Mouse (Mus musculus): ENCODE results near the gene Zgrf1.

Gene Zgrf1

DNA sequence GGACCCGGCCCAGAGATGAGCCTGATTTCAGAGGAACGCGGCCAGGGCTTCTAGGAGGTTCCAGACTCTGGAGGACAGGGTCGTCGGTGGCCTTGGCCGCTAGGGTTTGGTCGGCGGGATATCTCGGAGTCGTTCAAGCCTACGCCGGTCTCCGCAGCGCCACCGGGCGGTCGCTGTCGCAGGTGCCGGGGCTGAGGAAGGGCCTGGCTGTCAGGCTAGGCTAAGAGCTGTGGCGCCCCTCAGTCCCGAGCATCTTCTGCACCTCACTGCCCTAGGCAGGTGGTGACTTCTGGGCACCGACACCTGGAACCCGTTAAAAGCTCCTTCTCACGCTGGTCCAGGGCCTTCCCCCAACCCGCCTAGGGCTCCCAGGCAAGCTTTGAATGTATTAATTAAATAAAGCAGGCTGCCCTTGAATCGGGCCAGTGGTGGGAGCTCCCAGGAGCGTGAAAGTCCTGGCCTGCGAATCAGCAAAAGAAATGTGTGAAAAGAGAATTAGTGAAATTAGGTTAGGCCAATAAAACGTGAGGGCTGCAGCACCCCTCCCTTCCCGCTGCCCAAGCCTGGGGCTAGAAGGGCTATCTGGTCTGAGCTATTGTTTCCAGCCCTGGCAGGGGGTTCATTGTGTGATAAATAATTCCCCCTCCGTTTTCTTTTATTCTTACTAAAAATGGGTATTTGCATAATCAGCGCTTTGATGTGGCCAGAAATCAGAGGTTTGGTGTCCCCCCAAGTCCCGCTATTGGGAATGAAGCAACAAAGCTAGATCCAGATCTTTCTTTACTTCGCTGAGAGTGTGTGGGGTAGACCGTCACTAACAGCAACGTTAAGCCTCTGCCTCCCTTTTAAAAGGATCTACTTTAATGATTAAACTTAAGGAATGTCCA, 86.8 kb downstream of the Zgrf1 start:
- no peak for DNase-seq (ENCODE audit: low read depth, low spot score)

DNA sequence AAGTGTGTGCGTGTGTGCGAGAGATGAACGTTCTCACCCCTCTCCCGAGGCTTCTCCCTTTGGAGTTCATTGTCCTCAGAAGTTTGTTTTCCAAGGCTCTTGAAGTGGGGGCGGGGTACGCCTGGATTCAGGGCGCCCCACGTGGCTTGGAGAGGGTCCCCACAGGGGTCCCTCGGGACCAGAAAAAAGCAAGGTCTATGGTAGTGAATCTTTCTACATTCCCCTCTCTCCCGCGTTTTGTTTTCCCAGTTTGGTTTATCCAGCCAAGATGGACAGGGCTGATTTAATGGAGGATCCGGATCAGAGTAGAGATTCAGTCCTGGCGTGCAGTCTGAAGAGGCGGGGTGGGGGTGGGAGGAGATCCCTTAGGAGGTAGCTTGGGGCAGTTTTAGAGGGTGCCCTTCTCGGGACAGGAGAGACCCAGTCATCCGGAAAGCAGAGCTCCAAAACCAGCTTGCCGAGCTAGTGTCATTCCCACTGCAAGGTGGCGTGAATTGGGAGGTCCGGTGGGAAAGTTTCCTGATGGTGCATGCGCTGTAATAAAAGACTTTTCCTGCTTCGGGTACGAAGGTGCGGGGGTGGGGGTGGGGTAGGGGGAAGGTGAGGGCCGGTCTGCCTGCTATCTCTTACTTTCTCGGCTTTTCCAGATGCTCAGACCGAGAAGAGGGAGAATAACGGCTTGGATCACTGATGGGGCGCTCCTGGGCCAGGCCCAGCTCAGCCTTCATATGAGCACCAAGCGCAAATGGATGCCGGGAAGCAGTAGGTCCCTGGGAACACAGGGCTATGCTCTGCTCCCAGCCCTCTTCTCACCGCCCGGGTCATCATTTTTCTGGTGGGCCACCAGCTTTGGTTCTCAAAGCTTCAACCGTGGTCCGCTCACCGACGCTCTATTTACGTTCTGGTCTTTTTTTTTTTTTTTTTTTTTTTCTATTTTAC, 87.7 kb downstream of the Zgrf1 start:
- DNase-seq (ENCODE audit: low read depth, low spot score) = no peak

DNA sequence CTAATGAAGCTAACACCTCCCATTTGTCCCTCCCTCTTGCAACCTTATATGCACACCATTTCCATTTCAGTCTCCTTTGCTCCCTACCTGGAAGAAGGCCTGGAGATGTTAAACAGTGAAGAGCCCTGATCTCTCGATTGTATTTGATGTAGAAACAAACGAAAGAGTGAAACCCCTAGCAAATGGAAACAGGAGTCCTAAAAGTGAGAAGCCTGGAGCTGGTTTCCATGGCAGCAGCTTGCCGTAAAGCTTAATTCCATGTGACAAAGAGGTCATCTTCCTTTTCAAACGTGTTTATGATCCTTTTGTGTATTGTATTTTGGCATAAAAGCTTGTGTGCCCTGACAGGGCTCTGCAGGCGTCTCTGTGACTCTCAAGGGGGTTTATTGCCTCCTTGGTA, 88.9 kb downstream of the Zgrf1 start:
- no peak for DNase-seq (ENCODE audit: low read depth, low spot score)

DNA sequence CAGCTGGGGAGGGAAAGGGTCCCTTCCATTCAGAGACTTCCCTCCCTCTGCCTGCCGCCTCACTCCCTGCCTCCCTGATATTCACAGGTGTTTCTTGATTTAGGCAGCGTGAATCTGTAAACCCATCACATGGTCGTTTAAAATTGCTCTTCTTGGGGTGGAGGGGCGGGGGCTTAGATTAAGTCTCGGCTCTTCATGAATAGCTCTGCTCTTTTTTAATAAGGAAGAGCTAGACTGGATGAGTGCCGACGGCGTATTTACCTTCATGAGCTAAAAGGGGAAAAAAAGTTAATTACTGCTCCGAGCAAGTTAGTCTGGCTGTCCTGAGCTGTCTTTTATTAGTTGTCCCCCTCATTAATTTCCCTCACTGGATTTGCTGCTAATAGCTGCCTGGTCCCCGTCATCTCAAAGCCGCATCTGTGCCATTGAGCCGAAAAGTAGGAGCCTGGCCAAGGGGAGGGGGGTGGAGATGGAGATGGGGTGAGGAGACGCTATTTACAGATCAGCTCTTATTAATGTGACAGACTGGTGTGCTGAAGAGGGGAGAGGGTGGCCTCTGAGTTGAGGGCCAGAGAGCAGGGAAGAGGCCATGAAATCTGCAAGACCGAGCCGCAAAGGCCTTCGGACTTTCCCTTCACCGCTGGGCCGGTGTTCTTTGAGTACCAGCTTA, 93.0 kb downstream of the Zgrf1 start:
- no peak for DNase-seq (ENCODE audit: low read depth, low spot score)

DNA sequence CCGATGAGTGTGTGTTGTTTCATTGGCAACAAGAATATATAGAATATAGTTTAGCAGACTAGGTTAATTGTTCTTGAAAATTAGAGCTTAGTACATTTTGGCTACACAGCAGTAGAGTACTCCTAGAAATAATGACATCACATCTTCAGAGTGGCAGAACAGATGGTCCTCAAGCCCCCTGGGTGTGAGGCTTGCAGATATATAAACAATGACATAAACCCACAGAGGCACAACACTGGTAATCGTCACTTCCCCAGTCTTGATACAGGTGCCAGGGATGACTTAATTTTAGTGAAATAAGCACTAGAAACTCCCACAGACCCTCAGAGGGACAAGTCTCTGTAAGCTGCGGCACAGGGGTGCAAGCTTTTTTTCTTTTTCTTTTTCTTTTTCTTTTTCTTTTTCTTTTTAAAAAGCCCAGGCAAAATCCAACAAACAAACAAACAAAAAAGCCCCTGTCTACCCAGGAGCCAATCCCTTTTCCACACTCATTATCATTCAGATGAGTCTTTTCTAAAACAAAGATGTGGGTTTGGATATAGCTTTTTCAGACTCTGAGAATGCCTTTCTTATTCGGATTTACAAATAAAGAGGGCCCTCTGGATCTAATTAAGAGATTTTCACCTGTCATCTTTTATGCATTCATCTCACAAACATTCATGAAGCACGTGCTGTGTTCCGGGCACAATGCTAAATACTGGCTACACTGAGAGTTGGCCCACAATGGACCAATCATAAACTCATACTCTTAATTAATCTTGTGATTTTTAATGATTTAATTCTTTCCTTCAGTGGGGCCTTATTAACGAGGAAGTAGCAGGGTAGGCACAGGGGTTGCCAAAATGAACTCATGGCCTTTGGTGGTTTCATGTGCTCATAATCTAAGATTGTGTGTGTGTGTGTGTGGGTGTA, 98.7 kb downstream of the Zgrf1 start:
- DNase-seq (ENCODE audit: low read depth, low spot score) = no peak

DNA sequence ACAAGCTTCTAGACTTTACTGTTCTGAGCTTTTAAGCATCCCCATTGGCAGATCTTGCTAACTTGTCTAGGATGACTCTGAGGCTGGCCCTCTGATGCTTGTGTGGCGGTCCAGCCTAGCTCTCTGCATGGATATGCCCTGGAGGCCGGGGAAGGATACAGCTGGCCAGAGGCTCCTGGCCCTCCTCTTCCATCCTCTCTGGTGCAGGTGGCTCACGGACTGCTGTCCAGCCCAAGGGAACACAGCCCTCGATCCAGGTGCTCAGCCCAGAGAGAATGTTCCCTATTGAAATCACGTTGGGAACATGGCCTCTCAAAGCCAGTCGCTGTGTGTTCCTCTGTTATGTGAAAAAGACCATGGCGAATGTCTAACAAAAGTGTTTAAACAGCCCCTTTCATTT, 107.4 kb downstream of the Zgrf1 start:
- no peak for DNase-seq (ENCODE audit: low read depth, low spot score)

DNA sequence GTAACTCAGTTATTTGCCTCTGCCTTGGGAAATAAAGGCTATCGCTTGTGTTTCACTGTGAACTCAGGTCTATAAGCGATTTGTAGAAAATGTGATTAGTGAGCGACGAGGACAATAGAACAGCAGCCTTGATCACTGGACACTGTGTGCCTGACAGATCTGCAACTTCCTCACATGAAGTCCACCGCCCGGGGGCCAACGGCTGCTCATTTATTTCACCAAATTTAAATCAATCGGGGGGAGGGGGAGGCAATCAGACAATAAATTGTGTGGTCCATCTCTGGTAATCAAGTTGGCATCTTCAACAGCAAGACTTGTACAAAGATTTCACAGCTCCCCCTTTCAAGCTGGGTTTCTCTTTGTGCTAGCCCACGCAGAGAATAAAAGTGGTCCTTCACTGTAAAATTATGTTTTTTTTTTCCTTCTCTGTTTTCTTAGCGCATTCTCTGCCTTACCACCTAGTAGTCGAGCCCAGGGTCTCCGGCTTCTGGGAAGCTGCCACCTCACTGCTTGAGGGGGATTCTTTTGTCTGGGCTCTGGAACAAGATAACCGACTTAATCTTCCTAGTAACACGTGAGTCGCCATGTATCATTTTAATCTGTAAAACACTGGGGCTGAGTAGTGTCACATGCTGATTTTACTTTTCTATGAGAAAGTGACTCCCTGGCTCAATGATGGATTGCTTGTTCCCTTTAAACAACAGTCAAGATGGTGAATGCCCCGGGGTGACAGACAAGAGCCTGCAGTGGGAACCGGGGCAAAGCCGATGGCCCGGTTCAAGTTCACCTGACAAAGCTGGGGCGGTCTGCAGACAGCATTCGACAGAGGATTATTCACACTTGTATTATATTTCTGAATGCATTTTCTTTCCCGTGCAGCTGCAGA, 108.6 kb downstream of the Zgrf1 start:
- no peak for DNase-seq (ENCODE audit: low read depth, low spot score)
